Mouse (Mus musculus) C2C12 (cell line): ENCODE results near the gene Syngr2. TPM values are rescaled to one million over a fixed set of nuclear protein-coding genes. Genes with fewer than 3 reads are reported as not detected.
A peak's percentile ranks its signal among the peaks of the same experiment; 100 is the strongest.

Source experiments
- H3K27me3 ChIP-seq: one replicate; pipeline ENCODE4 v1.6.1; 2011; ENCODE audit not compliant: control insufficient read depth, insufficient read depth, insufficient read length
- H3K36me3 ChIP-seq: one replicate; pipeline ENCODE4 v1.6.1; 2011; ENCODE audit not compliant: control insufficient read depth, insufficient read depth
- H3K4me3 ChIP-seq: one replicate; pipeline ENCODE4 v1.5.1; 2011; ENCODE audit warnings: mild to moderate bottlenecking, control low read depth; ENCODE audit not compliant: poor library complexity, insufficient read depth, severe bottlenecking
- H3K79me2 ChIP-seq: one replicate; pipeline ENCODE4 v1.6.1; 2011; ENCODE audit not compliant: control insufficient read depth, insufficient read depth
- H3K79me3 ChIP-seq: one replicate; pipeline ENCODE4 v1.6.1; 2011; ENCODE audit warnings: low read depth, control low read depth
- H3ac ChIP-seq: one replicate; pipeline ENCODE3; 2011; ENCODE audit warnings: low read depth; ENCODE audit not compliant: control insufficient read depth, insufficient read length
- CEBPB ChIP-seq: IDR thresholded peaks from one replicate; pipeline ENCODE4 v1.6.1; 2011; ENCODE audit warnings: low read depth, mild to moderate bottlenecking, control low read depth, moderate library complexity
- CTCF ChIP-seq: IDR thresholded peaks from one replicate; pipeline ENCODE4 v1.5.1; 2011; ENCODE audit not compliant: control insufficient read depth, insufficient read depth, insufficient read length
- FOSL1 ChIP-seq: IDR thresholded peaks from one replicate; pipeline ENCODE4 v1.8.0; 2011; ENCODE audit warnings: mild to moderate bottlenecking, low read length; ENCODE audit not compliant: poor library complexity, insufficient read depth, severe bottlenecking
- MAX ChIP-seq: IDR thresholded peaks from one replicate; pipeline ENCODE4 v1.6.1; 2011; ENCODE audit warnings: mild to moderate bottlenecking, control low read depth
- MYOD1 ChIP-seq: IDR thresholded peaks from one replicate; pipeline ENCODE4 v1.6.1; 2011; ENCODE audit warnings: low read depth; ENCODE audit not compliant: control insufficient read depth, insufficient read length
- MYOG ChIP-seq: IDR thresholded peaks from one replicate; pipeline ENCODE4 v1.6.1; 2011; ENCODE audit not compliant: control insufficient read depth, insufficient read length; ENCODE audit errors: extremely low read depth
- USF1 ChIP-seq: IDR thresholded peaks from one replicate; pipeline ENCODE4 v1.6.1; 2011; ENCODE audit warnings: low read depth, mild to moderate bottlenecking, control low read depth, moderate library complexity
- polyA plus RNA-seq: library from polyadenylated mRNA; unstranded; fragments of >200 nt; fragmentation: generic; extraction: Trizol; gene quantifications from one replicate; pipeline ENCODE4 v1.2.1, GENCODE M21; 2012; ENCODE audit warnings: missing spikeins

Gene Syngr2
- polyA plus RNA-seq, 1 experiment = 65.3 TPM

DNA sequence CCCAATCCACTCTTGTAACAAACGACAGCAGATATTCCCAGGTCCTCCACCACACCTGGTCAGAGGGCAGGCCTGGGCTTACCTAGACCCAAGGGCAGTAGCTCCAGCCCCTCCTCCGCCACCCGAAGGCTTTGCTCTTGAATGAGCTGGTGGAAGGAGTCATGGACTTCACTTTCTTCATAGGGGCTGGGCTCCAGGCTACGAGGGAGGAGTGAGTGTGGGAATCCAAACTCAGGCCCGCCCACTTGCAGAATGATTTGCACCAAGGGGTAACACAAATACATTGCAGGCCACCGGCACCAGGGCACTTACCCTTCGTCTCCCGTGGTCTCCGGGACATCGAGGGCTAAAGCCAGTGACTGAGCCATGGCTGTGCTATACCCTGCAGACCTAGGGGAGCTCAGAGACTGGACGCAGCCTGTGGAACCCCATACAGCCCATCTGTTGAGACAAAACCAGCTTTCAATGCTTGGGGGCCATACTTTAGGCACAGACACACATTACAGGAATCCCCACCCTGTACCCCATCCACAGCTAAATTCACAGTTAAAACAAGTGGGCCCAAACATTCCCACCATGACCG lies 30.5 kb upstream of the Syngr2 start:
- H3K79me2 ChIP-seq = no peaks in the 10 kb centered on the region
- TF ChIP-seq CEBPB = no peak
- no peak for TF ChIP-seq FOSL1
- TF ChIP-seq MYOG = no peak
- TF ChIP-seq USF1 = no peak
- TF ChIP-seq MYOD1 = no peak
- no peak for TF ChIP-seq CTCF
- no peak for TF ChIP-seq MAX
- peak overlapping the region; percentile 64 for H3ac ChIP-seq
- no peaks in the 10 kb centered on the region for H3K79me3 ChIP-seq
- peak overlapping the region; percentile 42 for H3K4me3 ChIP-seq
- H3K36me3 ChIP-seq = no peaks in the 10 kb centered on the region
- no peaks in the 10 kb centered on the region for H3K27me3 ChIP-seq

DNA sequence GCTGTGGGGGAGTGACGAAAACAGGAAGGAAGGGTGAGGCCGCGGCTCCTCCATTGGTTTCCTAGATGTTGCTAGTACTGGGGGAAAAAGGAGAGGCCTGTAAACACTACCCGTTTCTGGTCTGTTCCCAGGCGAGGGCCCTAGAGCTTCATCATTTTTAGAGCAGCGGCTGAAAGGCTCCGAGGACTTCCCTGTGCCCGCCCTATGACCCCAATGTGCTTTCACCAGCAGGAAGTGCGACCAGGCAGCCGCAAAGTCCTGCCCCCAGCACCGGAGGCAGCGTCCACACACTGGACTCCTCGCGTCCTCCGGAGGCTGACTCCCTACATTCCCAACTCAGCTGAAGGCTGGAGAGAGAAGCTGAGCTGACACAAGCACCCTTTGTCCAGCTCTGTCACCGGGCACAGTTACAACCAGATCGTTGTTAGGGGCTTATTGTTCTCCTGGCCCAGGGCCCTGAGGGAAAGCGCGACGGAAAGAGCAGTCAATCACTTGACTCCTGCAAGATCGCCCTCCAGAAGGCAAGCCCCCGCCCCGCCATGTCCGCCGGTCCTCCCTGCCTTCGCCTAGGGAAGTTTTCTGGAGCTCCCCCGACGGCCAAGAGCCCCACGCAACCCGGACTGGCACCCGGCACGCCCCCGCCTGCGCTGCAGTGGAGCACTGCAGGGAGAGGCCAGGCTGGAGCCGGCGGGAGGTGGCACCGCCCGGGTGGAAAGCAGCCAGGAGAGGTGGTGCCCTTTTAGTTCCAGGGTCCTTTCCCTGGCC lies 29.9 kb upstream of the Syngr2 start:
- no peaks in the 10 kb centered on the region for H3K36me3 ChIP-seq
- no peaks in the 10 kb centered on the region for H3K79me2 ChIP-seq
- peak overlapping the region; percentile 42 for H3K4me3 ChIP-seq
- TF ChIP-seq CEBPB = no peak
- TF ChIP-seq CTCF = no peak
- TF ChIP-seq FOSL1 = no peak
- TF ChIP-seq MYOD1 = no peak
- no peak for TF ChIP-seq USF1
- TF ChIP-seq MYOG = no peak
- TF ChIP-seq MAX = no peak
- no peaks in the 10 kb centered on the region for H3K27me3 ChIP-seq
- H3ac ChIP-seq = peak overlapping the region; percentile 64
- no peaks in the 10 kb centered on the region for H3K79me3 ChIP-seq

DNA sequence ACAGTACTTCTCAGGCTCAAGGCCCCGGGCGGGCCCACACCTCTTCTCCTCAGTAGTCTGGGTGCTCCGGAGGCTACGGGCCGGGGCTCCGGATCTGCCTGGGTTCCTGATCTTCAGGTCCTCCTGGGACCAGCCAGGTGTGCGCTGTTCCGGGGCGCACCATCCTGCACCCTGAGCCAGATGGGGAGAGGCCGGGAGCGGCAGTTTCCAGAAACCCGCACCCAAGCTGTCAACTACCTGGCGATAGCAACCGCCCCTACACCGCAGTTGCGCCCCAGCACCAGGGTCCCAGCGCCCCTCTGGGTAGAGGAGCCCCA lies 29.3 kb upstream of the Syngr2 start:
- Histone ChIP-seq H3K4me3 (peak overlapping the region; percentile 42), H3ac (peak overlapping the region; percentile 64), H3K36me3 (no peaks in the 10 kb centered on the region), H3K79me2 (no peaks in the 10 kb centered on the region), H3K27me3 (no peaks in the 10 kb centered on the region), H3K79me3 (no peaks in the 10 kb centered on the region)
- no peak for TF ChIP-seq CTCF
- no peak for TF ChIP-seq MAX
- no peak for TF ChIP-seq USF1
- TF ChIP-seq MYOG = no peak
- no peak for TF ChIP-seq FOSL1
- no peak for TF ChIP-seq CEBPB
- no peak for TF ChIP-seq MYOD1

DNA sequence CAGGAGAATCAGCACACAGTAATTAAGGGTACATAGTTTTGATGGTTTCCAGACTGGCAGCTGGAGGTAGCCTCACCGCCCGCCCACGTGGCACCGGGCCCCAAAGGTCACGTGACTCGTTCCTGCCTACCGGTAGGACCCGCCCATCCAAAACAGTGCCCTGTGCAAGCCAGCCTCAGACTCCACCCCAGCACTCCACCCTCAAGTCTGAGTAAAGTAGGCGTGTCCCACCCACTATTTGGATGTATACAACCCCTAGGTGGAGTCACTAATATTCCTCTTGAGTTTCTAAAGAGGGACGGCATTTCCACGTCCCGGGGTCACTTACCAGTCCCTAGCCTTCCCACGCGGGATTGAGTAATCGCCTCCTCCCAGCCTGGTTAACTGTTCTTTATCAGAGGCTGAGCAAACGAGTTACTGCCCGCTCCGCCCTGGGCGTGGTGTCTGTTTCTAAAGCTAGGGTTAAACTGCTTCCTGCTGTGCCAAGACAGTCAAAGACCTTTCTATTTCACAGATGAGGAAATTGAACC lies 28.8 kb upstream of the Syngr2 start:
- Histone ChIP-seq H3K36me3 (no peaks in the 10 kb centered on the region), H3K79me3 (no peaks in the 10 kb centered on the region), H3K27me3 (no peaks in the 10 kb centered on the region), H3K4me3 (peak overlapping the region; percentile 42), H3ac (peak overlapping the region; percentile 64), H3K79me2 (no peaks in the 10 kb centered on the region)
- TF ChIP-seq CEBPB = peak; percentile 43
- TF ChIP-seq MYOG = no peak
- TF ChIP-seq FOSL1 = no peak
- TF ChIP-seq MAX = peak; percentile 91
- TF ChIP-seq MYOD1 = peak; percentile 7
- TF ChIP-seq CTCF = no peak
- TF ChIP-seq USF1 = peak; percentile 93

DNA sequence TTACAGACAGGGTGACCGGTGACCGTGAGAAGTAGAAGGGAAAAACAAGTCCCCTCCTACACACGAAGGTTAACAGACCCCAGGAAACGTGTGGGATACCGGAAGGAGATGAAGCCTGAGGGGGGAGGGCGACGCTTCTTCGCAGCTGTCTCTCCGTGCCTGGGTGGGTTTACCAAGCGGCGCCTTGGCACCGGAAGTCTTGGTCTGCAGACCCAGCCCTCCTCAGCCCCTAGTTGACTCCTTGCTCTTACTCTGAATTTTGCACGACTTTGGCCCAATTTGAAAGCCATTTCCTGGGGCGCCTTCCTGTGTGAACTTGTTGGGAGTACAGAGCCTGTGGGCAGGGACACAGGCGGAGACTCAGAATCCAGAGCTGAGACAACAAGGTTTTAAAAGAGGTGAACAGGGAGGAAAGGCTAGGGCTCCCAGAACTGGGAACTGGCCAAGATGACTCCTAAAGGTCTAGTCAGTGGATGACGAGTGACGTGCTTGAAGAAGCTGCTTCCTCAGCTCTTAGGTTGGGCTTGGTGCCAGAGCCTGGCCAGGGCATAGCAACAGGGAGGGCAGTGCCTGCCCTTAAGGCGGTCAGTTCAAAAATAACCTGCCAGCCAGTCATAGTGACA lies 28.2 kb upstream of the Syngr2 start:
- H3K27me3 ChIP-seq = no peaks in the 10 kb centered on the region
- H3K79me3 ChIP-seq = no peaks in the 10 kb centered on the region
- TF ChIP-seq MAX (no peak), FOSL1 (no peak), MYOD1 (peak; percentile 45), MYOG (no peak), CEBPB (no peak)
- H3K4me3 ChIP-seq = peak overlapping the region; percentile 23
- peak overlapping the region; percentile 23 for H3ac ChIP-seq
- no peaks in the 10 kb centered on the region for H3K36me3 ChIP-seq
- H3K79me2 ChIP-seq = no peaks in the 10 kb centered on the region
